Mouse (Mus musculus) embryonic stem cell, embryonic (primary cell): Measurements from ENCODE around the gene Igf2r.

Experiments used
- CTCF ChIA-PET, 4 experiments: fragments of 300-600 bp in 2 of 4; fragments of 350-600 bp in 2 of 4; sonication (Branson Sonifier 250); formaldehyde crosslinking; loops; one replicate each; lab custom pipeline; 2022; ENCODE audit warnings: inconsistent platforms in 2 of 4; lab: Charles Lee
- POLR2A ChIA-PET, 4 experiments: fragments of 300-600 bp in 2 of 4; fragments of 350-600 bp in 2 of 4; sonication (Branson Sonifier 250); formaldehyde crosslinking; loops; one replicate each; lab custom pipeline; 2022; ENCODE audit warnings: antibody characterized with exemption in 4 of 4, inconsistent platforms in 1 of 4; lab: Charles Lee

The Igf2r gene

GRCm38 (mm10) chr17:12672285-12672790 lies 97.1 kb downstream of the Igf2r start:
- ChIA-PET CTCF (no interaction called here), POLR2A (no interaction called here)

- ChIA-PET POLR2A (no interaction called here), CTCF (interaction anchor here in 3 of 4 experiments (0.6 to 2.5 kb wide), 3 partner anchors 11 to 852 kb away, joined by 3 to 7 read pairs (median 3); no protein-coding TSS in a partner anchor)
Measured at GRCm38 (mm10) chr17:12671029-12671605, 98.3 kb downstream of the Igf2r start.

GRCm38 (mm10) chr17:12669363-12669679 lies 100.1 kb downstream of the Igf2r start:
- POLR2A ChIA-PET: no interaction called here
- CTCF ChIA-PET: interaction anchor here in 2 of 4 experiments (1.0 to 2.5 kb wide), 2 partner anchors 9 kb away, joined by 3 to 7 read pairs; no protein-coding TSS in a partner anchor

GRCm38 (mm10) chr17:12668478-12669362 lies 100.7 kb downstream of the Igf2r start:
- ChIA-PET CTCF (interaction anchor here in 2 of 4 experiments (1.0 to 2.5 kb wide), 2 partner anchors 8 kb away, joined by 3 to 7 read pairs; no protein-coding TSS in a partner anchor), POLR2A (no interaction called here)

GRCm38 (mm10) chr17:12664156-12664555 lies 105.3 kb downstream of the Igf2r start:
- ChIA-PET CTCF (no interaction called here), POLR2A (no interaction called here)

GRCm38 (mm10) chr17:12660572-12661260 lies 108.7 kb downstream of the Igf2r start:
- CTCF ChIA-PET: interaction anchor here (0.6 to 2.7 kb wide), 18 partner anchors 8 to 624 kb away, joined by 3 to 14 read pairs (median 3); no protein-coding TSS in a partner anchor
- POLR2A ChIA-PET: interaction anchor here in 2 of 4 experiments (0.6 to 0.9 kb wide), 3 partner anchors 28 to 1214 kb away, joined by 3 read pairs; no protein-coding TSS in a partner anchor

GRCm38 (mm10) chr17:12659233-12659632 lies 110.2 kb downstream of the Igf2r start:
- POLR2A ChIA-PET: no interaction called here
- CTCF ChIA-PET: interaction anchor here in 2 of 4 experiments (1.2 to 2.7 kb wide), 4 partner anchors 11 to 205 kb away, joined by 3 to 13 read pairs (median 6); no protein-coding TSS in a partner anchor

GRCm38 (mm10) chr17:12658784-12659183 lies 110.7 kb downstream of the Igf2r start:
- ChIA-PET POLR2A (no interaction called here), CTCF (no interaction called here)

- ChIA-PET POLR2A (no interaction called here), CTCF (no interaction called here)
Measured at GRCm38 (mm10) chr17:12655826-12656225, 113.6 kb downstream of the Igf2r start.

- CTCF ChIA-PET: interaction anchor here in 1 of 4 experiments (0.5 kb wide), 1 partner anchor 287 kb away, joined by 3 read pairs; no protein-coding TSS in a partner anchor
- POLR2A ChIA-PET: interaction anchor here in 1 of 4 experiments (0.6 kb wide), 1 partner anchor 1064 kb away, joined by 4 read pairs; no protein-coding TSS in a partner anchor
Measured at GRCm38 (mm10) chr17:12654061-12654460, 115.4 kb downstream of the Igf2r start.

- ChIA-PET CTCF (no interaction called here), POLR2A (no interaction called here)
Measured at GRCm38 (mm10) chr17:12652604-12653003, 116.9 kb downstream of the Igf2r start.

GRCm38 (mm10) chr17:12645461-12645860 lies 124.0 kb downstream of the Igf2r start:
- POLR2A ChIA-PET: no interaction called here

GRCm38 (mm10) chr17:12641087-12641486 lies 128.4 kb downstream of the Igf2r start:
- POLR2A ChIA-PET: no interaction called here
- CTCF ChIA-PET: no interaction called here

More at GRCm38 (mm10) chr17:12645461-12645860, 124.0 kb downstream of the Igf2r start:
- CTCF ChIA-PET: no interaction called here

- POLR2A ChIA-PET: no interaction called here
- CTCF ChIA-PET: interaction anchor here in 1 of 4 experiments (0.6 kb wide), 1 partner anchor 19 kb away, joined by 3 read pairs; no protein-coding TSS in a partner anchor
Measured at GRCm38 (mm10) chr17:12639585-12639984, 129.9 kb downstream of the Igf2r start.

GRCm38 (mm10) chr17:12634814-12635213 lies 134.7 kb downstream of the Igf2r start:
- ChIA-PET CTCF (no interaction called here), POLR2A (no interaction called here)
